Mouse (Mus musculus): ENCODE measurements around the gene Gm10553.
"Not testable (repeated sequence)": the region's sequence is repeated elsewhere in the genome, so short reads cannot be mapped to it uniquely, and the experiment has no call there.

GRCm38 (mm10) chr1:85110876-85111275 lies 10.9 kb downstream of the Gm10553 start:
- TF ChIP-seq POLR2A (IDR thresholded peaks at IDR 0.05; ENCODE audit: control insufficient read depth in 1 of 2, insufficient read depth in 1 of 2, low read depth in 1 of 2, low read length in 2 of 2, poor library complexity in 1 of 2); UBTF (IDR thresholded peaks at IDR 0.05; ENCODE audit: borderline replicate concordance, insufficient read depth, low read depth, low read length); CTCF (IDR thresholded peaks at IDR 0.05 in 2 of 3, conservative IDR thresholded peaks at IDR 0.05 in 1 of 3; ENCODE audit: control insufficient read depth in 1 of 3, insufficient read depth in 1 of 3, low read depth in 2 of 3, low read length in 3 of 3, poor library complexity in 1 of 3, severe bottlenecking in 1 of 3); RCOR1 (IDR thresholded peaks at IDR 0.05; ENCODE audit: low read depth, low read length): not testable (repeated sequence)

All from MEL (cell line).